Mouse (Mus musculus): ENCODE results near the gene Mlst8. TPM values are rescaled to one million over a fixed set of nuclear protein-coding genes. Genes with fewer than 3 reads are reported as not detected.

The Mlst8 gene
- polyA plus RNA-seq, 1 experiment from 2014 or later, result 18.7 TPM

GRCm38 (mm10) chr17:24424489-24424888, 54.4 kb downstream of the Mlst8 start:
- H3K36me3 ChIP-seq (ENCODE audit: control insufficient read depth, insufficient read depth), result peaks cover 46% of the 10 kb centered on the region
- ATAC-seq (replicated peaks; ENCODE audit: extremely low read depth, insufficient read depth, low FRiP score), result no peak
- H3K4me1 ChIP-seq (ENCODE audit: control insufficient read depth, insufficient read depth, low read length), result peaks cover 7% of the 10 kb centered on the region; the same call in 1 of the 2 replicates
- 89% methylated on average over 5 of the region's 5 CpGs for WGBS
- no peak overlapping the region for H3K27ac ChIP-seq (ENCODE audit: low read length)
- no peak overlapping the region for H3K4me2 ChIP-seq (ENCODE audit: low read depth, low read length)
- no peaks in the 10 kb centered on the region for H3K9me3 ChIP-seq (replicated peaks; ENCODE audit: control insufficient read depth, low read length)
- no peak overlapping the region for H3K9ac ChIP-seq (ENCODE audit: low read length)
- H3K27me3 ChIP-seq (ENCODE audit: control insufficient read depth, insufficient read depth, low read length), result no peaks in the 10 kb centered on the region
- no peak overlapping the region for H3K4me3 ChIP-seq (ENCODE audit: low read length)

Other genes with a start within 250 kb of the Mlst8 start
- gene Ccnf, start 227.6 kb downstream of the Mlst8 start, polyA plus RNA-seq (2015; fragmentation: Nextera tagmentation; extraction: Ambion mirVana), result 37.0 and 43.2 TPM in 2 replicates
- not detected in 2 replicates for gene Abca17, start 128.0 kb downstream of the Mlst8 start, polyA plus RNA-seq (2015; fragmentation: Nextera tagmentation; extraction: Ambion mirVana)
- gene Abca3, start 127.1 kb downstream of the Mlst8 start, polyA plus RNA-seq (2015; fragmentation: Nextera tagmentation; extraction: Ambion mirVana), result 6.8 and 9.8 TPM in 2 replicates
- gene Rnps1, start 64.5 kb downstream of the Mlst8 start, polyA plus RNA-seq (2015; fragmentation: Nextera tagmentation; extraction: Ambion mirVana), result 211 and 215 TPM in 2 replicates
- 333 and 371 TPM in 2 replicates for gene Eci1, start 52.4 kb downstream of the Mlst8 start, polyA plus RNA-seq (2015; fragmentation: Nextera tagmentation; extraction: Ambion mirVana)
- 1.5 and 2.1 TPM in 2 replicates for gene Dnase1l2, start 36.0 kb downstream of the Mlst8 start, polyA plus RNA-seq (2015; fragmentation: Nextera tagmentation; extraction: Ambion mirVana)
- gene E4f1, start 8.8 kb downstream of the Mlst8 start, polyA plus RNA-seq (2015; fragmentation: Nextera tagmentation; extraction: Ambion mirVana), result 27.7 and 28.8 TPM in 2 replicates
- 71.1 and 76.0 TPM in 2 replicates for gene Pgp, start 8.7 kb downstream of the Mlst8 start, polyA plus RNA-seq (2015; fragmentation: Nextera tagmentation; extraction: Ambion mirVana)
- gene Bricd5, start 5.2 kb downstream of the Mlst8 start, polyA plus RNA-seq (2015; fragmentation: Nextera tagmentation; extraction: Ambion mirVana), result 0.21 and 0.25 TPM in 2 replicates
- gene Caskin1, start 9.5 kb upstream of the Mlst8 start, polyA plus RNA-seq (2015; fragmentation: Nextera tagmentation; extraction: Ambion mirVana), result 0.24 and 0.52 TPM in 2 replicates
- 77.6 and 80.7 TPM in 2 replicates for gene Traf7, start 48.9 kb upstream of the Mlst8 start, polyA plus RNA-seq (2015; fragmentation: Nextera tagmentation; extraction: Ambion mirVana)
- 0.87 and 0.92 TPM in 2 replicates for gene Rab26, start 55.1 kb upstream of the Mlst8 start, polyA plus RNA-seq (2015; fragmentation: Nextera tagmentation; extraction: Ambion mirVana)
- gene Pkd1, start 70.8 kb upstream of the Mlst8 start, polyA plus RNA-seq (2015; fragmentation: Nextera tagmentation; extraction: Ambion mirVana), result 17.6 and 18.4 TPM in 2 replicates
- 48.1 and 53.3 TPM in 2 replicates for gene Tsc2, start 153.6 kb upstream of the Mlst8 start, polyA plus RNA-seq (2015; fragmentation: Nextera tagmentation; extraction: Ambion mirVana)
- gene Nthl1, start 153.6 kb upstream of the Mlst8 start, polyA plus RNA-seq (2015; fragmentation: Nextera tagmentation; extraction: Ambion mirVana), result 11.2 and 12.7 TPM in 2 replicates
- gene Slc9a3r2, start 171.2 kb upstream of the Mlst8 start, polyA plus RNA-seq (2015; fragmentation: Nextera tagmentation; extraction: Ambion mirVana), result 50.8 and 63.9 TPM in 2 replicates
- gene Npw, start 179.4 kb upstream of the Mlst8 start, polyA plus RNA-seq (2015; fragmentation: Nextera tagmentation; extraction: Ambion mirVana), result 0.62 TPM in 1 of 2 replicates, not detected in the other
- gene Zfp598, start 190.6 kb upstream of the Mlst8 start, polyA plus RNA-seq (2015; fragmentation: Nextera tagmentation; extraction: Ambion mirVana), result 11.9 and 17.0 TPM in 2 replicates
- 0.60 and 0.67 TPM in 2 replicates for gene Syngr3, start 210.9 kb upstream of the Mlst8 start, polyA plus RNA-seq (2015; fragmentation: Nextera tagmentation; extraction: Ambion mirVana)
- 27.6 and 29.7 TPM in 2 replicates for gene Gfer, start 217.1 kb upstream of the Mlst8 start, polyA plus RNA-seq (2015; fragmentation: Nextera tagmentation; extraction: Ambion mirVana)
- 0.97 and 1.2 TPM in 2 replicates for gene Noxo1, start 217.2 kb upstream of the Mlst8 start, polyA plus RNA-seq (2015; fragmentation: Nextera tagmentation; extraction: Ambion mirVana)
- 44.3 and 47.5 TPM in 2 replicates for gene Tbl3, start 228.6 kb upstream of the Mlst8 start, polyA plus RNA-seq (2015; fragmentation: Nextera tagmentation; extraction: Ambion mirVana)
- gene Rnf151, start 239.0 kb upstream of the Mlst8 start, polyA plus RNA-seq (2015; fragmentation: Nextera tagmentation; extraction: Ambion mirVana), result not detected in 2 replicates
- gene Rps2, start 239.0 kb upstream of the Mlst8 start, polyA plus RNA-seq (2015; fragmentation: Nextera tagmentation; extraction: Ambion mirVana), result 843 and 891 TPM in 2 replicates
- gene Ndufb10, start 245.4 kb upstream of the Mlst8 start, polyA plus RNA-seq (2015; fragmentation: Nextera tagmentation; extraction: Ambion mirVana), result 570 and 615 TPM in 2 replicates
- gene Rpl3l, start 248.7 kb upstream of the Mlst8 start, polyA plus RNA-seq (2015; fragmentation: Nextera tagmentation; extraction: Ambion mirVana), result 1.7 and 2.4 TPM in 2 replicates